Mouse (Mus musculus) small intestine, adult 2 months (tissue): ENCODE data around the gene Gtsf1l. TPM values are rescaled to one million over a fixed set of nuclear protein-coding genes. Genes with fewer than 3 reads are reported as not detected.

Experiments used
- H3K27ac ChIP-seq: fragments of 200-500 bp; 2 replicates; pipeline ENCODE4 v1.5.1; 2012; ENCODE audit warnings: low read depth, low read length, control low read depth, inconsistent platforms; ENCODE audit not compliant: insufficient read depth
- H3K27me3 ChIP-seq: fragments of 200-500 bp; 2 replicates; pipeline ENCODE4 v1.6.1; 2012; ENCODE audit warnings: mild to moderate bottlenecking, moderate library complexity, low read length, inconsistent platforms; ENCODE audit not compliant: control insufficient read depth, insufficient read depth
- H3K36me3 ChIP-seq: fragments of 200-500 bp; 2 replicates; pipeline ENCODE4 v1.6.1; 2012; ENCODE audit warnings: mild to moderate bottlenecking, low read length, control low read depth, inconsistent platforms; ENCODE audit not compliant: control insufficient read depth, insufficient read depth
- H3K4me1 ChIP-seq: fragments of 200-500 bp; 2 replicates; pipeline ENCODE4 v1.6.1; 2012; ENCODE audit warnings: low read length, inconsistent platforms, mixed read lengths; ENCODE audit not compliant: control insufficient read depth, insufficient read depth, insufficient read length
- H3K4me3 ChIP-seq: fragments of 200-500 bp; 2 replicates; pipeline ENCODE4 v1.5.1; 2012; ENCODE audit warnings: low read depth, mild to moderate bottlenecking, control low read depth, inconsistent platforms, low read length, moderate library complexity
- CTCF ChIP-seq: fragments of 200-500 bp; IDR thresholded peaks from 2 replicates; pipeline ENCODE4 v1.5.1; 2012; ENCODE audit warnings: low read depth, mild to moderate bottlenecking, control low read depth, inconsistent platforms, low read length, moderate library complexity, mixed read lengths; ENCODE audit not compliant: insufficient replicate concordance, insufficient read length; ENCODE audit errors: extremely low read depth
- POLR2A ChIP-seq: fragments of 200-500 bp; IDR thresholded peaks from 2 replicates; pipeline ENCODE4 v1.6.1; 2012; ENCODE audit warnings: low read depth, mild to moderate bottlenecking, control low read depth, inconsistent platforms, low read length, moderate library complexity
- WGBS: fragments of 180-500 bp; shearing (Covaris S2); methylation state at CpG from one replicate; pipeline ENCODE4 v1.1.7; 2018; 5-methylcytosine and 5-hydroxymethylcytosine counted together
- polyA plus RNA-seq: library from polyadenylated mRNA; depleted of rRNA; stranded (reverse); fragments of >200 nt; gene quantifications from 2 replicates; pipeline ENCODE4 v1.2.3, GENCODE M21; 2012; rRNA removed

Gtsf1l gene
- polyA plus RNA-seq, 1 experiment = not detected

DNA sequence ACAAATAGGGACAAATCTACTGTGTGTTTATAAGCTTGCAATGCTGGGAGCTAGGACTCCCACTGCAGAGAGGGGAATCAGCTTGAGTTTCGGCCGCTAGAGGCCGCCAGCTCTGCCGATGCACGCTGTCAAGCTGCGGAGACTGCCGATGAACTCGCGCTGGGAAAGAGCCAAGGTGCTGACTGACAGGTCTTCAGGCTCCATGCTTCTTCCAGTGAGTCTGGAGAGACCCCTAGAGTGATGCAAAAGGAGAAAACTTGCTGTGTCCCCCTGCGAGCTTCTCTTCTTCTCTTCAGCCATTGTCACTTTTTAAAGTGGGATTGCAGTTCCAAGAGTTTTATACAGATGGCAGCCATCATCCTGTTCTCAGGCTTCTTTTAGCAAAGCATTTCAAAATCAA, 39.5 kb downstream of the Gtsf1l start:
- no peak for TF ChIP-seq POLR2A
- TF ChIP-seq CTCF = peak; percentile 93
- peaks cover 24% of the 10 kb centered on the region for H3K36me3 ChIP-seq
- 2% methylated on average over 10 of the region's 10 CpGs for WGBS
- no peak overlapping the region for H3K27ac ChIP-seq
- no peaks in the 10 kb centered on the region for H3K27me3 ChIP-seq
- peak overlapping the region; percentile 35; the same call in 1 of the 2 replicates for H3K4me3 ChIP-seq
- no peaks in the 10 kb centered on the region for H3K4me1 ChIP-seq

DNA sequence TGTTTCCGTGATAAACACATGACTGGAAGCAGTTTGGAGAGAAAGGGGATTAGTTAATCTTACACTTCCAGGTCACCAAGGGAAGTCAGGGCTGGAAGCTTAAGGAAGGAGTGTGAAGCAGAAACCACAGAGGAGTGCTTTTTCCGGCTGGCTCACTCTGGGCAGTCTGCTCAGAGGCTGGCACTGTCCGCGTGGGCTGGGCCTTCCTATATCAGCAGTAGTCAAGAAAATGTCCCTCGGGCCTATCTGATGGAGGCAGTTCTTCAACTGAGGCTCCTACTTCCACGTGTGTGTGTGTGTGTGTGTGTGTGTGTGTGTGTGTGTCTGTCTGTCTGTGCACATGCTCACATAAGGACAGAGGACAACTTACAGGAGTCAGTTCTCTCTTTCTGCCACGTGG, 47.7 kb downstream of the Gtsf1l start:
- TF ChIP-seq POLR2A (no peak), CTCF (no peak)
- WGBS = 85% methylated on average over 7 of the region's 7 CpGs
- Histone ChIP-seq H3K27ac (no peak overlapping the region), H3K36me3 (peaks cover 71% of the 10 kb centered on the region), H3K4me1 (no peaks in the 10 kb centered on the region), H3K4me3 (no peak overlapping the region), H3K27me3 (no peaks in the 10 kb centered on the region)

Other genes with a start within 250 kb of the Gtsf1l start
- 30.5 and 46.1 TPM in 2 replicates for gene Srsf6, start 156.3 kb downstream of the Gtsf1l start, polyA plus RNA-seq
- 0.03 TPM in 1 of 2 replicates, not detected in the other for gene L3mbtl1, start 144.4 kb downstream of the Gtsf1l start, polyA plus RNA-seq
- 8.1 and 11.5 TPM in 2 replicates for gene Sgk2, start 100.5 kb downstream of the Gtsf1l start, polyA plus RNA-seq
- gene Ift52, start 70.5 kb downstream of the Gtsf1l start, polyA plus RNA-seq = 4.5 and 10.0 TPM in 2 replicates
- 3.3 and 5.6 TPM in 2 replicates for gene Mybl2, start 33.2 kb downstream of the Gtsf1l start, polyA plus RNA-seq
- gene Tox2, start 115.3 kb upstream of the Gtsf1l start, polyA plus RNA-seq = 5.3 and 15.1 TPM in 2 replicates